Mouse (Mus musculus): ENCODE measurements around the gene Mif. TPM values are rescaled to one million over a fixed set of nuclear protein-coding genes. Genes with fewer than 3 reads are reported as not detected.

The Mif gene
- polyA plus RNA-seq, 1 experiment from 2014 or later: 1,291 TPM

Other genes with a start within 250 kb of the Mif start
- gene Susd2, start 216.2 kb downstream of the Mif start, polyA plus RNA-seq (2014; fragmentation: Nextera tagmentation; extraction: Ambion mirVana): 7.1 and 7.4 TPM in 2 replicates
- gene Cabin1, start 95.9 kb downstream of the Mif start, polyA plus RNA-seq (2014; fragmentation: Nextera tagmentation; extraction: Ambion mirVana): 23.5 and 36.0 TPM in 2 replicates
- gene Ddt, start 86.8 kb downstream of the Mif start, polyA plus RNA-seq (2014; fragmentation: Nextera tagmentation; extraction: Ambion mirVana): 60.7 and 65.7 TPM in 2 replicates
- 0.51 TPM in 1 of 2 replicates, not detected in the other for gene Gm20441, start 79.3 kb downstream of the Mif start, polyA plus RNA-seq (2014; fragmentation: Nextera tagmentation; extraction: Ambion mirVana)
- gene Gstt3, start 78.8 kb downstream of the Mif start, polyA plus RNA-seq (2014; fragmentation: Nextera tagmentation; extraction: Ambion mirVana): 19.9 and 22.5 TPM in 2 replicates
- gene Gstt1, start 61.7 kb downstream of the Mif start, polyA plus RNA-seq (2014; fragmentation: Nextera tagmentation; extraction: Ambion mirVana): 16.0 and 18.4 TPM in 2 replicates
- not detected in 2 replicates for gene Gstt4, start 37.7 kb downstream of the Mif start, polyA plus RNA-seq (2014; fragmentation: Nextera tagmentation; extraction: Ambion mirVana)
- gene Gstt2, start 22.8 kb downstream of the Mif start, polyA plus RNA-seq (2014; fragmentation: Nextera tagmentation; extraction: Ambion mirVana): 9.7 and 12.9 TPM in 2 replicates
- 1.9 and 2.1 TPM in 2 replicates for gene Derl3, start 33.2 kb upstream of the Mif start, polyA plus RNA-seq (2014; fragmentation: Nextera tagmentation; extraction: Ambion mirVana)
- 150 and 173 TPM in 2 replicates for gene Smarcb1, start 61.4 kb upstream of the Mif start, polyA plus RNA-seq (2014; fragmentation: Nextera tagmentation; extraction: Ambion mirVana)
- 28.3 and 53.3 TPM in 2 replicates for gene Chchd10, start 72.9 kb upstream of the Mif start, polyA plus RNA-seq (2014; fragmentation: Nextera tagmentation; extraction: Ambion mirVana)
- gene Mmp11, start 76.3 kb upstream of the Mif start, polyA plus RNA-seq (2014; fragmentation: Nextera tagmentation; extraction: Ambion mirVana): 53.6 and 72.3 TPM in 2 replicates
- gene Gm867, start 80.4 kb upstream of the Mif start, polyA plus RNA-seq (2014; fragmentation: Nextera tagmentation; extraction: Ambion mirVana): 0.24 TPM in 1 of 2 replicates, not detected in the other
- 1.1 and 1.4 TPM in 2 replicates for gene Vpreb3, start 82.8 kb upstream of the Mif start, polyA plus RNA-seq (2014; fragmentation: Nextera tagmentation; extraction: Ambion mirVana)
- gene Gm5134, start 94.3 kb upstream of the Mif start, polyA plus RNA-seq (2014; fragmentation: Nextera tagmentation; extraction: Ambion mirVana): 0.07 and 0.17 TPM in 2 replicates
- gene Zfp280b, start 172.4 kb upstream of the Mif start, polyA plus RNA-seq (2014; fragmentation: Nextera tagmentation; extraction: Ambion mirVana): 17.8 and 18.7 TPM in 2 replicates

All from embryonic facial prominence, embryonic 14.5 days (tissue).